Mouse (Mus musculus): ENCODE results near the gene Dnajb4.

DNA sequence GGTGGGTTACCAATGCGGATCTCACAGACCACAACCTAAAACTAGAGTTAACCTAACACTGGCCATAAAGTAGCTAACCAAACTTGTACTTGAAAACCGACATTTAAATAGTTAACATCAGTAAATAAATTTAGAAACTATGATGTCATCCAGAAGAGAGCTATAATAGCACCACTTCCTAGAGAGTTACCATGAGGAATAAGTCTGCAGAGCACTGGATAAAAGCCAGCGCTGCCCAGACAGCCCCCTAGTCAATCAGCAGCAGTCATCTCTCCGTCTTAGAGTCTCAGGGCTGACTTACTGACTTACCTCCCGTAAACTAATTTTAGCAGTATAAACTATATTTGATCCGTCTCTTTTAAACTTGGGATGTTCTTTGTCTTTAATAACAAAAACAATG, 24.0 kb downstream of the Dnajb4 start:
- TF ChIP-seq CTCF (IDR thresholded peaks at IDR 0.05; ENCODE audit: insufficient read depth, low read depth, low read length) (no peak), POLR2A (IDR thresholded peaks at IDR 0.05; ENCODE audit: insufficient read depth, low read depth, low read length) (no peak)
